9 mouse cellular contexts compared by ENCODE assay signal in the genomic region with DNA sequence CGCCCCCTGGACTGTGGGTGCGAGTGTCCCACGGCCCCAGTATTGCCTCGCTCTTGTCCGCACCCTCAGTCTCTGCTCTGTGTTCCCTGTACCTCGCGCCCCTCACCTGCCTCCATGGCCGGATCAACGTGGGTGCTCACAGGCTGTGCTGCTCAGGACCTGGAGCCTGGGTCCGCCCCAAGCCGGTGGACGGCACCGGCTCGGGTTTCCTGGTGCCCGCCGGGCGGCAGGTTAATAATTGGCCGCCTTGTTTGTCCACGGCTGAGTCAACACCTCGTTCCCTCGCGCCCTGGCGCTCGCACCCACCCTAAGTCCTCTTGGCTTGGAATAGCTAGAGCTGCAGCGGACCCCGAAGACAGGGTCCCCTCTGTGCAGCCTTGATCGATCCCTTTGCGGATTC. TPM values are rescaled to one million over a fixed set of nuclear protein-coding genes. Genes with fewer than 3 reads are reported as not detected.
A peak's percentile ranks its signal among the peaks of the same experiment; 100 is the strongest.
DNase-seq lines count a peak whose midpoint lies in the region; ATAC-seq and TF ChIP-seq lines count a peak whose summit lies in the region.
"Had no signal": no experiment of that assay in that cellular context is flagged by ENCODE, and none has a peak within 500 bp of the region (broad histone marks: within the 10 kb centered on the region; RNA-seq: fewer than 3 reads in every experiment).

A gene (minus strand): TSS at position 189 of the 400 bp plus-strand sequence.

- H3K4me2 ChIP-seq in forebrain, postnatal 0 days (ENCODE audit: low read depth): no peak within 1 kb of the TSS
- peak within 1 kb of the TSS; percentile 41 for H3K4me2 ChIP-seq in hindbrain, embryonic 16.5 days (ENCODE audit: low read length)

- TF ChIP-seq POLR2A in liver, adult 2 months (IDR thresholded peaks at IDR 0.05; ENCODE audit: extremely low read depth, insufficient read depth, low read length): no peak

- H3K9me3 ChIP-seq in forebrain, embryonic 10.5 days: 0 out of 2 replicates have a peak, but pooled peaks cover 4% of the 10 kb centered on the region
- H3K9me3 ChIP-seq in forebrain, postnatal 0 days (ENCODE audit: low read length): no peaks in the 10 kb centered on the region
- H3K9me3 ChIP-seq in hindbrain, embryonic 16.5 days (ENCODE audit: control insufficient read depth, low read length): no peaks in the 10 kb centered on the region

- TF ChIP-seq CTCF in forebrain, postnatal 0 days (IDR thresholded peaks at IDR 0.05; ENCODE audit: low read depth): no peak
- TF ChIP-seq CTCF in liver, adult 2 months (IDR thresholded peaks at IDR 0.05; ENCODE audit: low read depth, low read length): no peak
- no peak for TF ChIP-seq CTCF in layer of hippocampus, adult 2 months (conservative IDR thresholded peaks at IDR 0.05)

- H3K4me1 ChIP-seq in forebrain, embryonic 10.5 days: peaks cover 22% of the 10 kb centered on the region
- no peaks in the 10 kb centered on the region for H3K4me1 ChIP-seq in forebrain, postnatal 0 days (ENCODE audit: insufficient read depth)
- peaks cover 10% of the 10 kb centered on the region; the same call in 1 of the 2 replicates for H3K4me1 ChIP-seq in hindbrain, embryonic 16.5 days (ENCODE audit: control insufficient read depth, insufficient read depth, low read depth, low read length)
- H3K4me1 ChIP-seq in liver, adult 2 months (ENCODE audit: control insufficient read depth, insufficient read depth, low read length): peaks cover 7% of the 10 kb centered on the region; the same call in 1 of the 2 replicates

- peaks cover 76% of the 10 kb centered on the region for H3K27me3 ChIP-seq in forebrain, embryonic 10.5 days (ENCODE audit: poor library complexity, severe bottlenecking)
- H3K27me3 ChIP-seq in forebrain, postnatal 0 days (ENCODE audit: insufficient read depth, low read length): peaks cover 23% of the 10 kb centered on the region; the same call in 1 of the 2 replicates
- H3K27me3 ChIP-seq in hindbrain, embryonic 16.5 days (replicated peaks; ENCODE audit: control insufficient read depth, insufficient read depth, low read length): peaks cover 24% of the 10 kb centered on the region
- 0 out of 2 replicates have a peak, but pooled peaks cover 5% of the 10 kb centered on the region for H3K27me3 ChIP-seq in liver, adult 2 months (ENCODE audit: control insufficient read depth, insufficient read depth, low read length)

- H3K4me3 ChIP-seq in forebrain, embryonic 10.5 days: peak within 1 kb of the TSS; percentile 37
- H3K4me3 ChIP-seq in forebrain, postnatal 0 days (ENCODE audit: low read depth, low read length): no peak within 1 kb of the TSS
- no peak within 1 kb of the TSS; the same call in 1 of the 2 replicates for H3K4me3 ChIP-seq in hindbrain, embryonic 16.5 days (ENCODE audit: low read length)
- peak within 1 kb of the TSS; percentile 65; the same call in 1 of the 2 replicates for H3K4me3 ChIP-seq in liver, adult 2 months (ENCODE audit: insufficient read depth, low read depth, low read length)
- H3K4me3 ChIP-seq in layer of hippocampus, adult 2 months: no peak within 1 kb of the TSS
- H3K4me3 ChIP-seq: myocyte had no signal

- no peak within 1 kb of the TSS for H3K27ac ChIP-seq in forebrain, embryonic 10.5 days
- no peak within 1 kb of the TSS for H3K27ac ChIP-seq in forebrain, postnatal 0 days (ENCODE audit: low read depth, low read length)
- no peak within 1 kb of the TSS for H3K27ac ChIP-seq in hindbrain, embryonic 16.5 days (ENCODE audit: low read depth, low read length)
- H3K27ac ChIP-seq in liver, adult 2 months (replicated peaks; ENCODE audit: insufficient read depth, low read depth, low read length): no peak within 1 kb of the TSS
- no peak within 1 kb of the TSS for H3K27ac ChIP-seq in layer of hippocampus, adult 2 months

- no peaks in the 10 kb centered on the region for H3K79me2 ChIP-seq in liver, adult 2 months (ENCODE audit: control insufficient read depth, insufficient read depth, low read length)

- WGBS in forebrain, embryonic 10.5 days: 5% methylated on average over 28 of the region's 28 CpGs
- whole genome bisulfite sequencing in forebrain, postnatal 0 days: 6% methylated on average over 28 of the region's 28 CpGs
- WGBS in hindbrain, embryonic 16.5 days: 8% methylated on average over 28 of the region's 28 CpGs
- 4% methylated on average over 28 of the region's 28 CpGs for WGBS in liver, adult 2 months

- no peak for DNase-seq in forebrain, embryonic 10.5 days (ENCODE audit: extremely low spot score, low spot score)
- no peak for DNase-seq in forebrain, postnatal 0 days
- DNase-seq in liver, adult 2 months (ENCODE audit: extremely low read depth, low read depth, low spot score): peak; percentile 43
- DNase-seq in right cerebral cortex, adult 18-20 months: no peak
- DNase-seq in layer of hippocampus, adult 18-20 months (ENCODE audit: low spot score in 2 of 2): no peak
- DNase-seq in layer of hippocampus, adult 2 months (ENCODE audit: low spot score in 2 of 2): no peak

- no peak within 1 kb of the TSS for H3K9ac ChIP-seq in forebrain, postnatal 0 days
- peak within 1 kb of the TSS; percentile 21; the same call in 1 of the 2 replicates for H3K9ac ChIP-seq in hindbrain, embryonic 16.5 days (ENCODE audit: low read depth, low read length)
- peak within 1 kb of the TSS; percentile 69 for H3K9ac ChIP-seq in liver, adult 2 months (ENCODE audit: low read depth, low read length)

- no peak for ATAC-seq in forebrain, postnatal 0 days
- ATAC-seq in hindbrain, embryonic 16.5 days: no peak
- peak; percentile 5; the same call in 1 of the 2 replicates for ATAC-seq in monocyte, adult 5-6 weeks (replicated peaks; ENCODE audit: insufficient number of reproducible peaks, low FRiP score, low TSS enrichment, poor library complexity, severe bottlenecking)

- H3K36me3 ChIP-seq in forebrain, embryonic 10.5 days (replicated peaks): no peaks in the 10 kb centered on the region
- H3K36me3 ChIP-seq in forebrain, postnatal 0 days (ENCODE audit: insufficient read depth): no peaks in the 10 kb centered on the region
- H3K36me3 ChIP-seq in hindbrain, embryonic 16.5 days (ENCODE audit: control insufficient read depth, insufficient read depth, low read length): no peaks in the 10 kb centered on the region
- no peaks in the 10 kb centered on the region for H3K36me3 ChIP-seq in liver, adult 2 months (ENCODE audit: control insufficient read depth, insufficient read depth, low read length)

RNA-seq across cellular contexts. Expression of the gene that starts here (rescaled TPM):
- not detected in 2 replicates for polyA plus RNA-seq in forebrain, embryonic 10.5 days (2016; fragmentation: Nextera tagmentation; extraction: Ambion mirVana)
- total RNA-seq in forebrain, postnatal 0 days (2014; rRNA removed): 0.86 and 1.5 TPM in 2 replicates
- polyA plus RNA-seq in forebrain, postnatal 0 days (2015; fragmentation: Nextera tagmentation; extraction: Ambion mirVana): 0.18 TPM in 1 of 2 replicates, not detected in the other
- polyA plus RNA-seq in hindbrain, embryonic 16.5 days (2015; fragmentation: Nextera tagmentation; extraction: Ambion mirVana): 0.15 and 0.38 TPM in 2 replicates
- total RNA-seq in liver, adult 2 months (2014; rRNA removed): 0.13 and 0.18 TPM in 2 replicates
- 0.35 and 0.86 TPM in 2 replicates for polyA plus RNA-seq in liver, adult 2 months (2012; rRNA removed)
- total RNA-seq in monocyte, adult 5-6 weeks (2017): 0.68 TPM in 1 of 3 replicates, not detected in the others
- total RNA-seq in layer of hippocampus, adult 18-20 months (2021): under 1 TPM; 0.30 to 0.61 TPM
- under 1 TPM; 0.79 to 0.98 TPM for total RNA-seq in layer of hippocampus, adult 2 months (2021)
- polyA plus RNA-seq: myocyte had no signal

Comparison
In these comparisons a context has a peak if more than half of its experiments do, and no peak if none do; other contexts are left out.
1. Peak in DNase-seq, H3K4me3 ChIP-seq and H3K9ac ChIP-seq in liver, adult 2 months; RNA of the gene not detected or under 1 TPM.
2. Peak in ATAC-seq in monocyte, adult 5-6 weeks; RNA of the gene not detected or under 1 TPM.